Mouse (Mus musculus): ENCODE results near the gene Carns1. TPM values are rescaled to one million over a fixed set of nuclear protein-coding genes. Genes with fewer than 3 reads are reported as not detected.

Gene Carns1
- polyA plus RNA-seq, 1 experiment from 2014 or later: 2.6 TPM

GRCm38 (mm10) chr19:4214771-4215450 lies 39.6 kb upstream of the Carns1 start:
- Histone ChIP-seq H3K27ac (peak overlapping the region; percentile 94), H3K27me3 (no peaks in the 10 kb centered on the region), H3K9me3 (no peaks in the 10 kb centered on the region), H3K4me2 (replicated peaks) (peak overlapping the region; percentile 87), H3K4me1 (peaks cover 66% of the 10 kb centered on the region), H3K9ac (peak overlapping the region; percentile 92), H3K36me3 (no peaks in the 10 kb centered on the region), H3K4me3 (peak overlapping the region; percentile 82)
- no peak for ATAC-seq (ENCODE audit: insufficient number of reproducible peaks, insufficient read depth, low FRiP score, low TSS enrichment)
- 1% methylated on average over 59 of the region's 81 CpGs for WGBS

- under 1% methylated on average over 46 of the region's 49 CpGs for WGBS
- peak within 1 kb of the TSS; percentile 82 for H3K4me3 ChIP-seq
- no peaks in the 10 kb centered on the region for H3K27me3 ChIP-seq
- no peaks in the 10 kb centered on the region for H3K9me3 ChIP-seq
- peak within 1 kb of the TSS; percentile 92 for H3K9ac ChIP-seq
- no peaks in the 10 kb centered on the region for H3K36me3 ChIP-seq
- H3K4me2 ChIP-seq (replicated peaks): peak within 1 kb of the TSS; percentile 87
- H3K27ac ChIP-seq: peak within 1 kb of the TSS; percentile 94
- peaks cover 59% of the 10 kb centered on the region for H3K4me1 ChIP-seq
- ATAC-seq (ENCODE audit: insufficient number of reproducible peaks, insufficient read depth, low FRiP score, low TSS enrichment): peak; percentile 32
These were observed 38.9 kb upstream of the Carns1 start, which contains the start of the genes Clcf1 and AC109138.7 for GRCm38 (mm10) chr19:4214071-4214770. Clcf1 (plus strand) TSS chr19:4214238. AC109138.7 (plus strand) TSS chr19:4214357.

- H3K4me2 ChIP-seq (replicated peaks): peak overlapping the region; percentile 87
These were observed 38.3 kb upstream of the Carns1 start for GRCm38 (mm10) chr19:4213524-4213974.

GRCm38 (mm10) chr19:4211891-4212588 lies 36.8 kb upstream of the Carns1 start:
- Histone ChIP-seq H3K27me3 (no peaks in the 10 kb centered on the region; the same call in 1 of the 2 replicates), H3K9me3 (no peaks in the 10 kb centered on the region), H3K36me3 (no peaks in the 10 kb centered on the region), H3K9ac (peak overlapping the region; percentile 19), H3K4me3 (no peak overlapping the region), H3K4me2 (replicated peaks) (peak overlapping the region; percentile 87), H3K4me1 (peaks cover 41% of the 10 kb centered on the region), H3K27ac (peak overlapping the region; percentile 94; the same call in 1 of the 2 replicates)
- no peak for ATAC-seq (ENCODE audit: insufficient number of reproducible peaks, insufficient read depth, low FRiP score, low TSS enrichment)
- 19% methylated on average over 4 of the region's 4 CpGs for WGBS

More at GRCm38 (mm10) chr19:4213524-4213974, 38.3 kb upstream of the Carns1 start:
- peak overlapping the region; percentile 82 for H3K4me3 ChIP-seq
- H3K9me3 ChIP-seq: no peaks in the 10 kb centered on the region
- no peak for ATAC-seq (ENCODE audit: insufficient number of reproducible peaks, insufficient read depth, low FRiP score, low TSS enrichment)
- H3K36me3 ChIP-seq: no peaks in the 10 kb centered on the region
- H3K9ac ChIP-seq: peak overlapping the region; percentile 92
- H3K4me1 ChIP-seq: peaks cover 56% of the 10 kb centered on the region
- peak overlapping the region; percentile 94 for H3K27ac ChIP-seq
- no peaks in the 10 kb centered on the region; the same call in 1 of the 2 replicates for H3K27me3 ChIP-seq
- 8% methylated on average over 9 of the region's 9 CpGs for WGBS

- Histone ChIP-seq H3K4me3 (no peak overlapping the region), H3K36me3 (no peaks in the 10 kb centered on the region), H3K4me1 (peaks cover 25% of the 10 kb centered on the region), H3K27ac (no peak overlapping the region), H3K9me3 (no peaks in the 10 kb centered on the region), H3K9ac (no peak overlapping the region), H3K4me2 (replicated peaks) (no peak overlapping the region), H3K27me3 (peaks cover 2% of the 10 kb centered on the region)
- no peak for ATAC-seq (ENCODE audit: insufficient number of reproducible peaks, insufficient read depth, low FRiP score, low TSS enrichment)
- WGBS: 79% methylated on average over 5 of the region's 5 CpGs
These were observed 33.3 kb upstream of the Carns1 start for GRCm38 (mm10) chr19:4208563-4208962.

GRCm38 (mm10) chr19:4206971-4207370 lies 31.7 kb upstream of the Carns1 start:
- Histone ChIP-seq H3K4me3 (no peak overlapping the region), H3K36me3 (no peaks in the 10 kb centered on the region), H3K27me3 (peaks cover 2% of the 10 kb centered on the region), H3K4me1 (peaks cover 15% of the 10 kb centered on the region), H3K27ac (no peak overlapping the region), H3K9ac (peak overlapping the region; percentile 24; the same call in 1 of the 2 replicates), H3K4me2 (replicated peaks) (no peak overlapping the region), H3K9me3 (no peaks in the 10 kb centered on the region)
- ATAC-seq (ENCODE audit: insufficient number of reproducible peaks, insufficient read depth, low FRiP score, low TSS enrichment): no peak
- 5% methylated on average over 2 of the region's 2 CpGs for WGBS

GRCm38 (mm10) chr19:4204889-4205288 lies 29.6 kb upstream of the Carns1 start:
- no peak overlapping the region for H3K4me2 ChIP-seq (replicated peaks)
- peaks cover 21% of the 10 kb centered on the region for H3K4me1 ChIP-seq
- WGBS: 62% methylated on average over 4 of the region's 4 CpGs
- no peak overlapping the region for H3K27ac ChIP-seq
- ATAC-seq (ENCODE audit: insufficient number of reproducible peaks, insufficient read depth, low FRiP score, low TSS enrichment): no peak
- H3K9ac ChIP-seq: no peak overlapping the region
- no peaks in the 10 kb centered on the region for H3K9me3 ChIP-seq
- H3K4me3 ChIP-seq: no peak overlapping the region
- H3K36me3 ChIP-seq: peaks cover 6% of the 10 kb centered on the region; the same call in 1 of the 2 replicates
- peaks cover 2% of the 10 kb centered on the region for H3K27me3 ChIP-seq

- peaks cover 11% of the 10 kb centered on the region; the same call in 1 of the 2 replicates for H3K36me3 ChIP-seq
- no peak overlapping the region for H3K9ac ChIP-seq
- H3K4me3 ChIP-seq: no peak overlapping the region
- no peak overlapping the region for H3K27ac ChIP-seq
- peaks cover 22% of the 10 kb centered on the region for H3K4me1 ChIP-seq
- H3K4me2 ChIP-seq (replicated peaks): no peak overlapping the region
- 60% methylated on average over 13 of the region's 13 CpGs for WGBS
- no peak for ATAC-seq (ENCODE audit: insufficient number of reproducible peaks, insufficient read depth, low FRiP score, low TSS enrichment)
- peaks cover 2% of the 10 kb centered on the region for H3K27me3 ChIP-seq
- H3K9me3 ChIP-seq: no peaks in the 10 kb centered on the region
These were observed 28.5 kb upstream of the Carns1 start for GRCm38 (mm10) chr19:4203604-4204326.

- Histone ChIP-seq H3K4me2 (replicated peaks) (no peak overlapping the region), H3K9me3 (no peaks in the 10 kb centered on the region), H3K9ac (no peak overlapping the region), H3K4me3 (no peak overlapping the region), H3K27ac (no peak overlapping the region), H3K4me1 (peaks cover 22% of the 10 kb centered on the region), H3K27me3 (peaks cover 2% of the 10 kb centered on the region; the same call in 1 of the 2 replicates), H3K36me3 (peaks cover 11% of the 10 kb centered on the region; the same call in 1 of the 2 replicates)
- WGBS: 63% methylated on average over 3 of the region's 3 CpGs
- no peak for ATAC-seq (ENCODE audit: insufficient number of reproducible peaks, insufficient read depth, low FRiP score, low TSS enrichment)
These were observed 27.9 kb upstream of the Carns1 start for GRCm38 (mm10) chr19:4203148-4203547.

GRCm38 (mm10) chr19:4202149-4202548 lies 26.9 kb upstream of the Carns1 start:
- H3K36me3 ChIP-seq: peaks cover 19% of the 10 kb centered on the region; the same call in 1 of the 2 replicates
- no peak for ATAC-seq (ENCODE audit: insufficient number of reproducible peaks, insufficient read depth, low FRiP score, low TSS enrichment)
- H3K27me3 ChIP-seq: peaks cover 2% of the 10 kb centered on the region; the same call in 1 of the 2 replicates
- H3K27ac ChIP-seq: no peak overlapping the region
- 28% methylated on average over 7 of the region's 7 CpGs for WGBS
- H3K4me2 ChIP-seq (replicated peaks): peak overlapping the region; percentile 72
- no peaks in the 10 kb centered on the region for H3K9me3 ChIP-seq
- H3K4me3 ChIP-seq: peak overlapping the region; percentile 70
- peak overlapping the region; percentile 47 for H3K9ac ChIP-seq
- H3K4me1 ChIP-seq: peaks cover 22% of the 10 kb centered on the region
